Mouse (Mus musculus) CH12.LX (cell line): ENCODE measurements around the gene Fbxo6. TPM values are rescaled to one million over a fixed set of nuclear protein-coding genes. Genes with fewer than 3 reads are reported as not detected.
"Not testable (repeated sequence)": the region's sequence is repeated elsewhere in the genome, so short reads cannot be mapped to it uniquely, and the experiment has no call there.

Experiments
- DNase-seq: peaks from one replicate; pipeline ENCODE4 v3.0.0-alpha.2; 2013; ENCODE audit errors: extremely low read depth
- H3K27ac ChIP-seq: 2 replicates; pipeline ENCODE4 v1.5.1; 2012; ENCODE audit warnings: low read depth, mild to moderate bottlenecking, control low read depth, moderate library complexity; ENCODE audit not compliant: insufficient read depth
- H3K27me3 ChIP-seq: replicated peaks from 2 replicates; pipeline ENCODE3; 2012; ENCODE audit warnings: inconsistent platforms
- H3K36me3 ChIP-seq, 2 experiments: replicated peaks in 1 of 2; 2 replicates each; pipeline versions ENCODE3 to v1.6.1; 2012; ENCODE audit warnings: inconsistent platforms in 1 of 2, low read length in 1 of 2, mild to moderate bottlenecking in 1 of 2, mixed read lengths in 1 of 2, moderate library complexity in 1 of 2; ENCODE audit not compliant: control insufficient read depth in 1 of 2, insufficient read depth in 1 of 2
- H3K4me1 ChIP-seq, 2 experiments: 2 replicates each; pipeline ENCODE4 v1.6.1; 2012; ENCODE audit warnings: inconsistent platforms in 1 of 2, moderate library complexity in 1 of 2; ENCODE audit not compliant: insufficient read depth in 2 of 2, control insufficient read depth in 1 of 2
- H3K4me2 ChIP-seq: 2 replicates; pipeline ENCODE4 v1.6.1; 2012; ENCODE audit warnings: low read depth, mild to moderate bottlenecking, control low read depth; ENCODE audit not compliant: poor library complexity, insufficient read depth, severe bottlenecking
- H3K4me3 ChIP-seq, 3 experiments: fragments of 150-350 bp in 1 of 3; sonication (generic) in 1 of 3; replicated peaks in 1 of 3; 2 replicates each; pipeline versions ENCODE3 to v1.5.1; 2011 to 2012; ENCODE audit warnings: low read depth in 2 of 3, low read length in 2 of 3, mild to moderate bottlenecking in 2 of 3, moderate library complexity in 2 of 3, control low read depth in 1 of 3, improper control_type of control experiment in 1 of 3, inconsistent platforms in 1 of 3, mixed read lengths in 1 of 3; ENCODE audit not compliant: poor library complexity in 1 of 3
- H3K79me2 ChIP-seq: replicated peaks from 2 replicates; pipeline ENCODE4 v1.6.1; 2012; ENCODE audit warnings: mild to moderate bottlenecking, moderate library complexity; ENCODE audit not compliant: control insufficient read depth, poor library complexity, insufficient read depth, severe bottlenecking; ENCODE audit errors: extremely low read depth
- H3K9ac ChIP-seq: 2 replicates; pipeline ENCODE4 v1.6.1; 2012; ENCODE audit warnings: low read depth, mild to moderate bottlenecking, control low read depth, moderate library complexity; ENCODE audit not compliant: insufficient read depth
- H3K9me3 ChIP-seq: replicated peaks from 2 replicates; pipeline ENCODE3; 2012; ENCODE audit warnings: low read length, inconsistent platforms, mixed read lengths
- BHLHE40 ChIP-seq: IDR thresholded peaks from 2 replicates; pipeline ENCODE4 v1.6.1; 2011; ENCODE audit warnings: mild to moderate bottlenecking, low read depth, low read length, improper control_type of control experiment
- CHD2 ChIP-seq: IDR thresholded peaks from 2 replicates; pipeline ENCODE4 v1.6.1; 2011; ENCODE audit warnings: low read length, improper control_type of control experiment
- CTCF ChIP-seq, 2 experiments: IDR thresholded peaks in 1 of 2; conservative IDR thresholded peaks in 1 of 2; 2 replicates each; pipeline ENCODE4 v1.5.1; 2011 to 2012; ENCODE audit warnings: low read depth in 2 of 2, low read length in 2 of 2, improper control_type of control experiment in 1 of 2, inconsistent platforms in 1 of 2, mild to moderate bottlenecking in 1 of 2, moderate library complexity in 1 of 2
- MAX ChIP-seq: IDR thresholded peaks from 2 replicates; pipeline ENCODE4 v1.6.1; 2011; ENCODE audit warnings: low read length, improper control_type of control experiment
- MEF2A ChIP-seq: IDR thresholded peaks from 2 replicates; pipeline ENCODE4 v1.6.1; 2014; ENCODE audit warnings: low read depth, mild to moderate bottlenecking, inconsistent platforms, low read length, improper control_type of control experiment, borderline replicate concordance
- NRF1 ChIP-seq: IDR thresholded peaks from 2 replicates; pipeline ENCODE4 v1.6.1; 2014; ENCODE audit warnings: low read depth, mild to moderate bottlenecking, inconsistent platforms, low read length, improper control_type of control experiment, moderate library complexity
- POLR2A ChIP-seq: IDR thresholded peaks from 2 replicates; pipeline ENCODE4 v1.6.1; 2011; ENCODE audit warnings: low read depth, mild to moderate bottlenecking, improper control_type of control experiment, low read length
- POLR2AphosphoS2 ChIP-seq: IDR thresholded peaks from 2 replicates; pipeline ENCODE4 v1.6.1; 2011; ENCODE audit warnings: low read depth, low read length, improper control_type of control experiment
- RCOR1 ChIP-seq: conservative IDR thresholded peaks from 2 replicates; pipeline ENCODE4 v1.6.1; 2012; ENCODE audit warnings: low read depth, mild to moderate bottlenecking, inconsistent platforms, low read length, improper control_type of control experiment
- USF1 ChIP-seq: IDR thresholded peaks from 2 replicates; pipeline ENCODE4 v1.6.1; 2014; ENCODE audit warnings: low read depth, mild to moderate bottlenecking, inconsistent platforms, low read length, improper control_type of control experiment
- ZC3H11A ChIP-seq: IDR thresholded peaks from 2 replicates; pipeline ENCODE4 v1.6.1; 2012; ENCODE audit warnings: low read depth, mild to moderate bottlenecking, inconsistent platforms, low read length, improper control_type of control experiment
- dilution Hi-C: fragments of 300-500 bp; cut with MboI; formaldehyde crosslinking; loops from 2 replicates; pipeline ENCODE4 v1.14.3; 2020; ENCODE audit warnings: low sequenced_read_pairs; ENCODE audit not compliant: extremely low pct_unique_long_range_greater_than_20kb, extremely low pct_ligation_motif_present
- in situ Hi-C: fragments of 300-500 bp; cut with MboI; formaldehyde crosslinking; loops from 3 replicates; pipeline ENCODE4 v1.14.3; 2019; ENCODE audit warnings: low sequenced_read_pairs, low pct_ligation_motif_present, low pct_unique_long_range_greater_than_20kb, mixed read lengths
- polyA plus RNA-seq: library from polyadenylated mRNA; unstranded; fragments of >175 nt; gene quantifications from 2 replicates; pipeline ENCODE4 v1.2.1, GENCODE M21; 2012; ENCODE audit warnings: low read depth; ENCODE audit not compliant: insufficient read length
- total RNA-seq, 2 experiments: library from RNA; depleted of rRNA; stranded (reverse); fragments of 300-350 nt in 1 of 2; fragments of >200 nt in 1 of 2; gene quantifications; 2 replicates each; pipeline ENCODE4 v1.2.3; 2012 to 2014

The Fbxo6 gene
- total and polyA plus RNA-seq, 3 experiments: 20.8 to 32.5 (median 25.7) TPM

- no peak for DNase-seq
- no peaks in the 10 kb centered on the region for H3K79me2 ChIP-seq
- peaks cover 12% of the 10 kb centered on the region for H3K9me3 ChIP-seq
- no peak overlapping the region for H3K27ac ChIP-seq
- H3K27me3 ChIP-seq: peaks cover 70% of the 10 kb centered on the region
- in situ Hi-C loops (no loop called here), dilution Hi-C loops (no loop called here)
- no peak overlapping the region for H3K4me3 ChIP-seq
- no peak overlapping the region for H3K4me2 ChIP-seq
- H3K36me3 ChIP-seq: no peaks in the 10 kb centered on the region
- H3K9ac ChIP-seq: no peak overlapping the region
- no peak for TF ChIP-seq MAX
- TF ChIP-seq BHLHE40: 0 out of 2 replicates have a peak, but pooled peaks have one; percentile 16
- no peak for TF ChIP-seq USF1
- no peak for TF ChIP-seq ZC3H11A
- no peaks in the 10 kb centered on the region for H3K4me1 ChIP-seq
Measured at GRCm38 (mm10) chr4:148121362-148121761, 30.6 kb downstream of the Fbxo6 start.

GRCm38 (mm10) chr4:148120555-148120954, 31.4 kb downstream of the Fbxo6 start:
- no peak overlapping the region for H3K4me2 ChIP-seq
- H3K9me3 ChIP-seq: peaks cover 12% of the 10 kb centered on the region
- H3K4me3 ChIP-seq: no peak overlapping the region
- TF ChIP-seq MEF2A (no peak), NRF1 (no peak), POLR2A (no peak), POLR2AphosphoS2 (no peak), CHD2 (no peak), RCOR1 (no peak)
- no peak overlapping the region for H3K27ac ChIP-seq
- peaks cover 65% of the 10 kb centered on the region for H3K27me3 ChIP-seq
- peaks cover 0 to 1% of the 10 kb centered on the region in 2 experiments; a peak in 2 of 4 replicates for H3K4me1 ChIP-seq
- dilution Hi-C loops (no loop called here), in situ Hi-C loops (no loop called here)
- no peaks in the 10 kb centered on the region for H3K79me2 ChIP-seq
- no peak overlapping the region for H3K9ac ChIP-seq
- H3K36me3 ChIP-seq: no peaks in the 10 kb centered on the region
- DNase-seq: no peak

GRCm38 (mm10) chr4:148119578-148119977, 32.4 kb downstream of the Fbxo6 start:
- TF ChIP-seq CTCF (conservative IDR thresholded peaks at IDR 0.05 in 1 of 2, IDR thresholded peaks at IDR 0.05 in 1 of 2; ENCODE audit: low read depth in 2 of 2, low read length in 2 of 2): 0 out of 4 replicates have a peak, but pooled peaks of 1 of the 2 experiments have one; percentile 22
- H3K79me2 ChIP-seq, DNase-seq, H3K4me2 ChIP-seq, dilution Hi-C loops, H3K36me3 ChIP-seq, H3K9ac ChIP-seq, H3K27ac ChIP-seq, H3K4me3 ChIP-seq, H3K4me1 ChIP-seq: not testable (repeated sequence)
- H3K27me3 ChIP-seq: peaks cover 64% of the 10 kb centered on the region
- in situ Hi-C loops: loop anchor here (5.0 kb wide), 1 partner anchor 33 kb away; the partner anchor contains the start of gene Fbxo6
- peaks cover 12% of the 10 kb centered on the region for H3K9me3 ChIP-seq
